In genomic region chr2:103881026-103881763, GRCm38 (mm10) we compare ENCODE assay signal across 8 mouse cellular contexts.
DNase-seq lines count a peak whose midpoint lies in the region; ATAC-seq and TF ChIP-seq lines count a peak whose summit lies in the region.

No protein-coding gene starts in this region.

- no peaks in the 10 kb centered on the region for H3K36me3 ChIP-seq in limb, embryonic 14.5 days (ENCODE audit: control insufficient read depth, insufficient read depth, low read length)

- no peaks in the 10 kb centered on the region for H3K4me1 ChIP-seq in limb, embryonic 14.5 days (ENCODE audit: control insufficient read depth, insufficient read depth, low read length)

- 0 out of 2 replicates have a peak overlapping the region, but pooled peaks have one; percentile 16 for H3K9ac ChIP-seq in limb, embryonic 14.5 days (ENCODE audit: low read depth, low read length, severe bottlenecking)

- no peak overlapping the region for H3K4me3 ChIP-seq in limb, embryonic 14.5 days (replicated peaks; ENCODE audit: low read length)

- no peak for ATAC-seq in limb, embryonic 14.5 days (ENCODE audit: low FRiP score, low read depth)
- no peak for ATAC-seq in activated CD4-positive, CD25-positive, alpha-beta regulatory T cell, adult 4 months

- H3K27me3 ChIP-seq in limb, embryonic 14.5 days (ENCODE audit: control insufficient read depth, insufficient read depth, low read length), result no peaks in the 10 kb centered on the region

- no peak overlapping the region for H3K4me2 ChIP-seq in limb, embryonic 14.5 days (replicated peaks; ENCODE audit: low read depth, low read length, severe bottlenecking)

- peak; percentile 28 to 34 for DNase-seq in kidney, postnatal 4 days
- DNase-seq in kidney, postnatal 14 days, result no peak
- DNase-seq in frontal cortex, postnatal 36 days (ENCODE audit: low spot score in 2 of 2), result peak; percentile 61 to 71
- no peak for DNase-seq in limb, embryonic 14.5 days (ENCODE audit: low spot score)
- peak; percentile 56 for DNase-seq in retina, postnatal 7 days (ENCODE audit: low read depth, low spot score)
- DNase-seq in kidney, adult 18-20 months, result no peak
- DNase-seq in urinary bladder, postnatal 10 days (ENCODE audit: low spot score), result no peak

- TF ChIP-seq POLR2A in limb, embryonic 14.5 days (IDR thresholded peaks at IDR 0.05; ENCODE audit: borderline replicate concordance, extremely low read depth, insufficient read depth, insufficient read length), result no peak

- WGBS in limb, embryonic 14.5 days, result 30% methylated on average over 10 of the region's 10 CpGs

- no peaks in the 10 kb centered on the region for H3K9me3 ChIP-seq in limb, embryonic 14.5 days (ENCODE audit: control insufficient read depth, low read length)

- H3K27ac ChIP-seq in limb, embryonic 14.5 days (replicated peaks; ENCODE audit: low read depth, low read length), result no peak overlapping the region

Comparison
In these comparisons a context has a peak if more than half of its experiments do, and no peak if none do; other contexts are left out.
1. DNase-seq: peak in kidney, postnatal 4 days (2 of 2), frontal cortex, postnatal 36 days (2 of 2) and retina, postnatal 7 days (single experiment); none in kidney, postnatal 14 days (single experiment), limb, embryonic 14.5 days (single experiment), kidney, adult 18-20 months (single experiment) and urinary bladder, postnatal 10 days (single experiment).